Mouse (Mus musculus): ENCODE measurements around the gene Lrrk1.

DNA sequence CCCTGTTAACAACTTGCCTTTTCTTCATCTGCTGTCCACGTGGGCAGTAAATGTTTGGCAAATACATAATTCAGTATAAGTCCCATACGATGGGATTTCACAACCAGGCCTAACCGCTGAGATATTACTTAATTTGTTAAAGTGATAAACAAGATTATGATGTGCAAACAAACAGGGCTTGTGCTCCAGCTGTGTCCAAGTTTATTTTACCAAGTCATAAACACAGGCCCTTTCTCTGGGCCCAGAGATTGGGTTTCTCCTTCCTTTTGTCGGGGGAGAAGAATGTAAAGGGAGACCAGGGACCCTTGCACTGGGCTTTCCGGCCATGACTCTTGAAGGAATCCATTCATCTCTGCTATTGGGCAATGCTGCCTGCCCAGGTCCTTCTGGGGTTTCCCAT lies 129.2 kb downstream of the Lrrk1 start:
- TF ChIP-seq GATA1 (IDR thresholded peaks at IDR 0.05; ENCODE audit: borderline replicate concordance, low read length) (no peak), FLI1 (IDR thresholded peaks at IDR 0.05; ENCODE audit: low read length) (no peak)

Measured in megakaryocyte, embryonic 14.5 days (primary cell).